Mouse (Mus musculus): ENCODE measurements around the gene Msx1.

DNA sequence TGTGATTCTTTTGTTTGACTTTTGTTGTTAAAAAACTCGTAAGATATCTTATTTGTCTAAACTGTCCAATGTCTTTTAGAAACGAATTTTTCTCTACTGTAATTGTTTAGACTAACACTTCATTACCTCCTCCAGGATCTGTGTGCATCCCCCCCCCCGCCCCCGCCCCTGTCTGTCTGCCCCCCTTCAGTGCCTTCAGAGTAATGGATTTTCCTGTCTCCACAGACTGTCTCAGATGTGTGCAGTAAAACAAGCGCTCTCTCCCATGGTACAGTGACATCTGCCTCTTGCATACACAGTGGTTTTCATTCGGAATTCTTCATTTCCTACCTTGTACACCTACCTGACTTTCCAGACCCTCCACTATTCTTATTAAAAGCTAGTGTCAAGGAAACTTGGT, 29.9 kb upstream of the Msx1 start:
- no peak for TF ChIP-seq CTCF (conservative IDR thresholded peaks at IDR 0.05; ENCODE audit: insufficient read depth, insufficient read length, low read depth, low read length)
- no peak for TF ChIP-seq POLR2A (IDR thresholded peaks at IDR 0.05; ENCODE audit: low read depth, low read length)

All from kidney, adult 2 months (tissue).